Mouse (Mus musculus): ENCODE measurements around the gene Gm26558. TPM values are rescaled to one million over a fixed set of nuclear protein-coding genes. Genes with fewer than 3 reads are reported as not detected.

Gm26558 gene
- polyA plus RNA-seq, 1 experiment from 2014 or later = 4.6 TPM

DNA sequence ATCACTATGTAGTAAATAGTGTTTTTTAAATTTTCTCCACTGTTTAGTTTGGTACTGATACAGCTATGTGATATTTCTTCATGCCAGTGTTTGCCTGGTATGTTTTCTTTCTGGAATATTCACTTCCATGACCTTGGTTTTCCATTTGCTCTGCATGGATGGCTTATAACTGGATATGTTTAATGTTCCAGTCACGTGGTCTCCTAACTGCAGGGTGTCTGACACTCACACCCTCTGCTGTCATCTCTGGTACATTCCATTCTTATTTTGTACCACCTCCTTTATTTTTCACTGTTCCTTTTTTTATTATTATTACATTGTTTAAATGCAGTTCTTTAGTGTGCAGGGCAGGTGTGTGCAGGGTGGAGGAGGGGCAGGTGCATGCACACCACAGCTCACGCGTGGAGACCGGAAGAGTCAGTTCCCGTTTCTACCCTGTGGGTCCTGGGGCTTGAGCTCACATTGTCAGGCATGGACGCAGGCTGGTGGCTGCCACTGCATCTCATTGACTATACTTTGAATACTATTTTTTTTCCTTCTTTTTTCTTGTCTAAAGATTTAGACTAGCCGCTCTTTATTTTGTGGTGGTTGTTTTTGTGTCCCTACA is 47.1 kb downstream of the Gm26558 start:
- Histone ChIP-seq H3K4me3 (no peak overlapping the region), H3K27me3 (ENCODE audit: insufficient read depth, poor library complexity, severe bottlenecking) (no peaks in the 10 kb centered on the region), H3K27ac (no peak overlapping the region), H3K9me3 (no peaks in the 10 kb centered on the region), H3K36me3 (no peaks in the 10 kb centered on the region), H3K4me1 (no peaks in the 10 kb centered on the region)
- 91% methylated on average over 7 of the region's 7 CpGs for WGBS
- peak; percentile 62 for DNase-seq (ENCODE audit: low spot score)

Other genes starting within 250 kb of the Gm26558 start
- gene Sp5, start 187.2 kb downstream of the Gm26558 start, polyA plus RNA-seq (2016; fragmentation: Nextera tagmentation; extraction: Ambion mirVana) = 0.64 and 1.3 TPM in 2 replicates
- gene Erich2, start 153.3 kb downstream of the Gm26558 start, polyA plus RNA-seq (2016; fragmentation: Nextera tagmentation; extraction: Ambion mirVana) = 0.41 and 0.57 TPM in 2 replicates
- 0.15 TPM in 1 of 2 replicates, not detected in the other for gene Gad1, start 109.0 kb downstream of the Gm26558 start, polyA plus RNA-seq (2016; fragmentation: Nextera tagmentation; extraction: Ambion mirVana)
- 198 and 205 TPM in 2 replicates for gene Gorasp2, start 532 bp downstream of the Gm26558 start, polyA plus RNA-seq (2016; fragmentation: Nextera tagmentation; extraction: Ambion mirVana)
- 26.4 and 28.3 TPM in 2 replicates for gene Tlk1, start 163.6 kb upstream of the Gm26558 start, polyA plus RNA-seq (2016; fragmentation: Nextera tagmentation; extraction: Ambion mirVana)

All from heart, embryonic 10.5 days (tissue).